Mouse (Mus musculus) midbrain, postnatal 0 days (tissue): Measurements from ENCODE around the gene Rhbdd1. TPM values are rescaled to one million over a fixed set of nuclear protein-coding genes. Genes with fewer than 3 reads are reported as not detected.

ENCODE experiments used
- ATAC-seq: fragments of 200-750 bp; cut with Nextera tagmentation; 2 replicates; pipeline ENCODE4 v1.8.0; 2017; ENCODE audit warnings: moderate number of reproducible peaks, mild to moderate bottlenecking, moderate TSS enrichment, moderate library complexity; ENCODE audit not compliant: low FRiP score
- DNase-seq: peaks from one replicate; pipeline ENCODE4 v3.0.0-alpha.2; 2015; ENCODE audit warnings: low spot score
- H3K27ac ChIP-seq: fragments of 300-500 bp; sonication (generic); 2 replicates; pipeline ENCODE4 v1.5.1; 2014; ENCODE audit warnings: low read depth, mild to moderate bottlenecking, low read length, mixed read lengths
- H3K27me3 ChIP-seq: fragments of 300-500 bp; sonication (generic); 2 replicates; pipeline ENCODE4 v1.6.1; 2014; ENCODE audit warnings: low read length, control low read depth, mixed read lengths; ENCODE audit not compliant: insufficient read depth
- H3K36me3 ChIP-seq: fragments of 300-500 bp; sonication (generic); 2 replicates; pipeline ENCODE4 v1.6.1; 2014; ENCODE audit warnings: low read length, control low read depth, mixed read lengths; ENCODE audit not compliant: insufficient read depth
- H3K4me1 ChIP-seq: fragments of 300-500 bp; sonication (generic); 2 replicates; pipeline ENCODE4 v1.6.1; 2014; ENCODE audit warnings: mild to moderate bottlenecking, control low read depth, antibody characterized with exemption, low read length, mixed read lengths; ENCODE audit not compliant: insufficient read depth
- H3K4me2 ChIP-seq: fragments of 300-500 bp; sonication (generic); 2 replicates; pipeline ENCODE4 v1.6.1; 2014; ENCODE audit warnings: low read depth, mild to moderate bottlenecking, low read length, mixed read lengths; ENCODE audit not compliant: poor library complexity, severe bottlenecking
- H3K4me3 ChIP-seq: fragments of 300-500 bp; sonication (generic); 2 replicates; pipeline ENCODE4 v1.5.1; 2014; ENCODE audit warnings: low read depth, mild to moderate bottlenecking, low read length, moderate library complexity
- H3K9ac ChIP-seq: fragments of 300-500 bp; sonication (generic); replicated peaks from 2 replicates; pipeline ENCODE4 v1.6.1; 2014; ENCODE audit warnings: mild to moderate bottlenecking, low read length, moderate library complexity, mixed read lengths; ENCODE audit not compliant: poor library complexity, severe bottlenecking
- H3K9me3 ChIP-seq: fragments of 300-500 bp; sonication (generic); 2 replicates; pipeline ENCODE4 v1.6.1; 2016; ENCODE audit warnings: low read length, control low read depth
- CTCF ChIP-seq: IDR thresholded peaks from 2 replicates; pipeline ENCODE4 v1.5.1; 2016; ENCODE audit warnings: antibody characterized with exemption, mild to moderate bottlenecking
- WGBS: fragments of 180-500 bp; shearing (Covaris S2); extraction: QIAGEN DNeasy Blood & Tissue Kit; methylation state at CpG from one replicate; pipeline ENCODE4 v1.1.7; 2014; 5-methylcytosine and 5-hydroxymethylcytosine counted together
- microRNA-seq: library from miRNA; unstranded; fragments of <30 nt; microRNA quantifications from one replicate; pipeline ENCODE4, GENCODE M21; 2016; ENCODE audit warnings: borderline number of aligned reads
- polyA plus RNA-seq: library from polyadenylated mRNA; unstranded; fragments of >200 nt; fragmentation: Nextera tagmentation; extraction: Ambion mirVana; gene quantifications from 2 replicates; pipeline ENCODE4 v1.2.1, GENCODE M21; 2015
- total RNA-seq: library from RNA; depleted of rRNA; stranded (reverse); fragments of >200 nt; gene quantifications from 2 replicates; pipeline ENCODE4 v1.2.3, GENCODE M21; 2014; rRNA removed

The Rhbdd1 gene
- total and polyA plus RNA-seq, 2 experiments from 2014 or later: 2.3 to 3.6 TPM

DNA sequence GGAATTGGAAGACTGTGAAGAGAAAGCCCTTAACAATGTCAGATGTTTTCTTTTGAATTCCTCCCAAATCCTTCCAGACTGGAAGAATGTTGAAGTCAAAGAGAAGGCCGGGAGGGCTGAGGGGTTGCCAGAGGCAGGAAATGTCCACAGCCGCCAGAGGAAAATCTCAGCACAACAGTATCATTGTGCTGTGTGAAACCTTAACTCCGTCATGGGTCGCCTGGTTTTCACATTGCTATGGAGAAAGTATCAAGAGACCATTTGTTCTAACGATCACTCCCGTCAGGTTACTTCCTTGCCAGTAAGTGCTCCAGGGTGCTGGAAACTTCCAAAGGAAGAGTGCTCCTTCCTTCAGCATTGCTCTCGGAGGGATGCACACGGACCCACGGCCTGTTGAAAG is 160.5 kb downstream of the Rhbdd1 start:
- Histone ChIP-seq H3K9ac (no peak overlapping the region), H3K4me3 (no peak overlapping the region), H3K27me3 (no peaks in the 10 kb centered on the region), H3K4me1 (no peaks in the 10 kb centered on the region), H3K4me2 (peak overlapping the region; percentile 4; the same call in 1 of the 2 replicates), H3K27ac (peak overlapping the region; percentile 2; the same call in 1 of the 2 replicates), H3K9me3 (no peaks in the 10 kb centered on the region), H3K36me3 (no peaks in the 10 kb centered on the region)
- DNase-seq: peak; percentile 62
- TF ChIP-seq CTCF: no peak
- 6% methylated on average over 9 of the region's 9 CpGs for WGBS
- peak; percentile 57; the same call in 1 of the 2 replicates for ATAC-seq

DNA sequence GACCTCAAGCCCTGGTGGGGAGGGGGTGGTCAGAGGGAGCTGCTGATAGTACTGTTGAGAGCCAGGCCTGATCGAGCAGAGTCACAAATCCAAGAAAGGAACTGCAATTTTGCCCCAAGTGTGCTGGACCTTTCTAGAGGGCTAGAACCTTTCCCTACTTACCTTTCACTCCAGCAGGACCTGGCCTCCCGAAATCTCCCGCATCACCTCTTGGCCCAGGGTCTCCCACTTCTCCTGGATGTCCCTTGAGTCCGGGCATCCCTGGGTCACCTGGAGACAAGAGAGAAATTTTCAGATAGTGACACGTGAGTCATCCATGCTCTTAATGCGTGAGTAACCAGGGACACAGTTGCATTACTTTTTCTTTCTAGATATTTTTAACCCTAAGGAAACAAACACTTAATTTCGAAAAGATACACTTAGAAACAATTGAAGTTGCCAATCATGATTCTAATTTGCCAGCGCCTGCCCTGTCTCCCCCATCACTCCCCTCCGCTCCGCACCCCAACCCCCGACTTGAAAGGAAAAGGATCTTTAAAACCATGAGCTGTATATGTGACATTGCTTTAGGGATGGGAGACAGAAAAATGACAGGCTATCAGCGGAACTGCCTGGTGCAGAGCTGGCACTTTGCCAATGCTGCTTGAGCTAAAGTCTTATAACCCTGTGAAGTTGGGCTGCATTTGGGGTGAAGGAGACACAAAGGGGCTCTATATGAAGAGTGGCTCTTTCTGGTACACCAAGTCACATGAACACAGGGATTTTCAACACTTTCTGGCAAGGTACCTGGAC is 163.6 kb downstream of the Rhbdd1 start:
- Histone ChIP-seq H3K9ac (no peak overlapping the region), H3K4me1 (no peaks in the 10 kb centered on the region), H3K9me3 (no peaks in the 10 kb centered on the region), H3K36me3 (no peaks in the 10 kb centered on the region), H3K27ac (no peak overlapping the region), H3K27me3 (no peaks in the 10 kb centered on the region), H3K4me2 (no peak overlapping the region), H3K4me3 (no peak overlapping the region)
- WGBS: 84% methylated on average over 12 of the region's 12 CpGs
- TF ChIP-seq CTCF: no peak
- DNase-seq: peak; percentile 10
- ATAC-seq: no peak; the same call in 1 of the 2 replicates

DNA sequence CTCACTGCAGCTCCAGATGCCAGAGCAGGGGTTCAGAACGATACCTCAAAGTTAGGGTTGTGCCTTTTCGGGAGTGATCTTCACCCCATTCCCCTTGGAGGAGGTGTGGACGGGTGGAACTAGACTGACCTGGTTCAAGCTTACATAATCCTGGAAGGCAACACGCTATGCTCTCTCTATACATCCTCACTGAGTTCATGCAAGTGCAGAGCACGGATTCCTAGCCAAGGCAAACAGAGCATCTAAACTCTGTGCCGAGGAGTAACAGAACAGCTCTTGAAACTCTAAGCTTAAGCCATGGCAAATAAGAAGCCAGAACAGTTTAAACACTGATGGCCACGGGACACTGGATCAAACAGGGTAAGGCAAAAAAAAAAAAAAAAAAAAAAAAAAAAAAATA is 166.1 kb downstream of the Rhbdd1 start:
- Histone ChIP-seq H3K4me3 (no peak overlapping the region), H3K27me3 (no peaks in the 10 kb centered on the region), H3K4me1 (no peaks in the 10 kb centered on the region), H3K27ac (no peak overlapping the region), H3K4me2 (no peak overlapping the region), H3K9ac (no peak overlapping the region), H3K9me3 (no peaks in the 10 kb centered on the region), H3K36me3 (no peaks in the 10 kb centered on the region)
- DNase-seq: no peak
- WGBS: 82% methylated on average over 7 of the region's 7 CpGs
- TF ChIP-seq CTCF: no peak
- ATAC-seq: no peak

DNA sequence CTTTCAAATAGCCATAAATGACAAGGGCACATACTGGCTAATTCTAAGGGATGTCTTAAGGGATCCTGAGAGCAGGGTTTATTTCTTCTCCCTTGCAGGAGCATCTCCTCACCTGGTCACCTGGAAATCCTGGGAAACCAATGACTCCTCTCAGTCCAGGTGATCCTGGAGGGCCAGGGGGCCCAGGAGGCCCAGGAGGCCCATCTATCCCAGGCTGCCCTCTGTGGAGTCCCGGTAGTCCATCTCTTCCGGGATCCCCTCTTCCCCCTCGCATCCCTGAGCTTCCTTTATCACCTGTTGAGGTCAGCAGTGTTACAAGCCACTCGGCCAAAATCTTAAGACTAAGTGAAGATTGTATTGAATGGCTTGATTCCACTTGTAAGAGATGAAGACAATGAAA is 170.1 kb downstream of the Rhbdd1 start:
- TF ChIP-seq CTCF: no peak
- Histone ChIP-seq H3K9me3 (no peaks in the 10 kb centered on the region), H3K27ac (no peak overlapping the region), H3K4me1 (no peaks in the 10 kb centered on the region), H3K9ac (no peak overlapping the region), H3K4me3 (no peak overlapping the region), H3K27me3 (no peaks in the 10 kb centered on the region), H3K4me2 (no peak overlapping the region), H3K36me3 (no peaks in the 10 kb centered on the region)
- DNase-seq: no peak
- no peak for ATAC-seq
- 87% methylated on average over 4 of the region's 4 CpGs for WGBS

DNA sequence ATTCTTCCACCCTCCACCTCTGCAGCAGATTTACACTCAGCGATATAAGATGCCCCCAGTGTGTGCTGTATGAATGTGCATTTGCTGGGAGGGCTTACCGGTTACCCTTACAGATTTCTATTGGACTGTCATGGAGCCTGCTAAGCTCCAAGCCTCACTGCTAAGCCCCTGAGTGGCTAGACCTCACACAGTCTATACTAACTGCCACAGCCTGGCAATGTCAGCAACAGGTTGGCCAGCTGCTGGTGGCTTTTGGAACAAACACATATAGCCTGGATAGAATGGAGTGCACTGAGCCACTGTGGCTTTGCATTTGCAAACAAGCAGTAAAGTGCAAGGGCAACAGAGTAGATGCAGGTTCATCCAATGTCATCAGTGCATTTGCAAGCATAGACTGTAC is 175.7 kb downstream of the Rhbdd1 start:
- ATAC-seq (no peak), DNase-seq (no peak)
- Histone ChIP-seq H3K4me3 (no peak overlapping the region), H3K27me3 (no peaks in the 10 kb centered on the region), H3K9me3 (no peaks in the 10 kb centered on the region), H3K4me2 (no peak overlapping the region), H3K27ac (no peak overlapping the region), H3K36me3 (no peaks in the 10 kb centered on the region), H3K9ac (no peak overlapping the region), H3K4me1 (no peaks in the 10 kb centered on the region)
- 83% methylated on average over 2 of the region's 2 CpGs for WGBS
- no peak for TF ChIP-seq CTCF

Small RNA genes lying within 50 kb of the gene (microRNA-seq; reads per million reads assigned to microRNA genes)
- not detected for gene Gm22112

Other genes with a start within 250 kb of the Rhbdd1 start
- gene Gm9747, start 83.3 kb upstream of the Rhbdd1 start, total RNA-seq: not detected in 2 replicates
- gene Gm9747, start 83.3 kb upstream of the Rhbdd1 start, polyA plus RNA-seq: 16.3 and 16.8 TPM in 2 replicates
- 56.9 and 61.2 TPM in 2 replicates for gene Irs1, start 25.0 kb upstream of the Rhbdd1 start, total RNA-seq
- gene Irs1, start 25.0 kb upstream of the Rhbdd1 start, polyA plus RNA-seq: 4.7 and 5.0 TPM in 2 replicates